Mouse (Mus musculus) kidney, postnatal 4 days (tissue): ENCODE results near the gene Gm37240.

Source experiments
- DNase-seq, 2 experiments: peaks; one replicate each; pipeline ENCODE4 v3.0.0; 2021; ENCODE audit warnings: mixed read lengths in 2 of 2

Gene Gm37240

GRCm38 (mm10) chr3:85746116-85746515 lies 141.2 kb downstream of the Gm37240 start:
- DNase-seq, result peak in 1 of 2 experiments; percentile 19

- DNase-seq, result no peak
Measured at GRCm38 (mm10) chr3:85741767-85742166, 145.6 kb downstream of the Gm37240 start.

- peak in 1 of 2 experiments; percentile 16 for DNase-seq
Measured at GRCm38 (mm10) chr3:85738591-85738990, 148.7 kb downstream of the Gm37240 start.

- DNase-seq, result no peak
Measured at GRCm38 (mm10) chr3:85733939-85734729, 153.2 kb downstream of the Gm37240 start.

DNA sequence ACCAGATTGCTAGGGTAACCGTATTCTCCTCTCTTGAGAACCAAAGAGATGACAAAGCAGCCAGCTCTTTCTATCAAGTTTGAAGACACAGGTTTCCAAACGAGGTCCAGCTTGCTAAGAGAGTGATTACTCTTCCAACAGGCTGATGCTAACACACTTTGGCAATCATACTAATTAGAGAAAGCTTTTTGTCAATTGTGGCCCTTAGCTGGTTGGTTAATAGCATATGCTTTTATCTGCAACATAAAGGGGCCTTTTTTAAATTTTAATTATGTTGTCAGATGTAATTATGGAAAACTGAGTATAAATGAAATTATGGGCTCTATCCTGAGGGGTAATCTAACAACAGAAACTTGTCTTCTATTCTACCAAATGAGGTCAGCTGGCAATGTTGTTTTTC lies 160.1 kb downstream of the Gm37240 start:
- DNase-seq, result no peak

DNA sequence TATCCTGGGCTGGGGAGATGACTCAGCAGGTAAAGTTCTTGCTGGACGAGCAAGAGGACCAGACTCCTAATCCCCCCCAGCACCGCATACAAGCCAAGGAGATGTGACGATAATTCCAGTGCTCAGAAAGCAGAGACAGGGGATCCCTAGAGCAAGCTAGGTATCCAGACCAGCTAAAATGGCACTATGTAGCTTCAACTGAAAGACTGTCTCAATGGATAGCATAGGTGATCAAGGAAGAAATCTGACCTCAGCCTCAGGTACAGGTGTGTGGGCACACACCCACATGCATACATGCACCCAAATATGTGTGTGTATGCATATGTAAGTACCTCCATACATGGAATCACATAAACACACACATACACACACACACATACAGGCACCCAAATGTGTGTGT lies 161.3 kb downstream of the Gm37240 start:
- DNase-seq, result no peak

DNA sequence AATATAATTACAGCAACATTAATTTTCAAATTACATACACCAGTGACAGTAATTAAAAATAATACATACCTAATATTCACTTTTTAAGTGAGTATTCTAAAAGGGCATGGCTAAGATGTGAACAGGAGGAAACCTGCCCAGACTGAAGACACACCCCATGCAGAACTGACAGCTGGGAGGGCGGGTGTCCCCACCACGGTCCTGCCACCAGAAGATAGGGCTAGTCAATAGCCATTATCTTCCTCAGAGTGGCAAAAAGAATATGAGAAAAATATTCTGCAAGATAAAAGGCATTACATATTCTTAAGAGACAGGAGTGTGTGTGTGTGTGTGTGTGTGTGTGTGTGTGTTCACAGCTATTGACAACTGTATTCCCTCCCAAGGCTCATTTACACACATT lies 162.2 kb downstream of the Gm37240 start:
- no peak for DNase-seq

- no peak for DNase-seq
Measured at GRCm38 (mm10) chr3:85722581-85722980, 164.7 kb downstream of the Gm37240 start.

DNA sequence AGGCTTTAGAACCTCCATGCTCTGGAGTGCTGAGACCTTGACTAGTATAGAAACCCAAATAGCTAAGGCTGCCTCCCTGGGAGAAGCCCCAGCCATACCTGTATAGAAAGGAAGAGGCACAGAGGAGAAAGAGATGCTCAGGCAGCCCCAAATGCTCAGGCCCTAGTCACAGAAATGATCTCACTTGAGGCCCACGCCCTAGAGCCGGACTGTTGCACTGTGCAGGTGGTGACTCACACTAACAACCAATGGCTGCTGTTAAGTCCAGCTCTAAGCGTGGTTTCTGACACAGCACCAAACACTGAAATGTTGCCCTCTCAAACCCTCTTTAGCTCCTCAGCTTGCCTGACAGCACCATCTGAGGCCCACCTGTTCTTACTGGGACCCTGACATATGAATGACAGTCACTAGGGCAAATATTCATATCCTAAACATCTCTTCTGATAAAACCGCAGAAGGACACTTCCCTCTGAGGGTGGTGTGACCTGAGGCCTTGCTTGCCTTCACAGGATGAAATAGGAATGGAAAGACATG lies 171.5 kb downstream of the Gm37240 start:
- no peak for DNase-seq

- no peak for DNase-seq
Measured at GRCm38 (mm10) chr3:85713936-85714709, 173.2 kb downstream of the Gm37240 start.

- no peak for DNase-seq
Measured at GRCm38 (mm10) chr3:85710695-85711094, 176.6 kb downstream of the Gm37240 start.

GRCm38 (mm10) chr3:85707421-85707820 lies 179.9 kb downstream of the Gm37240 start:
- DNase-seq, result peak; percentile 73 to 75

DNA sequence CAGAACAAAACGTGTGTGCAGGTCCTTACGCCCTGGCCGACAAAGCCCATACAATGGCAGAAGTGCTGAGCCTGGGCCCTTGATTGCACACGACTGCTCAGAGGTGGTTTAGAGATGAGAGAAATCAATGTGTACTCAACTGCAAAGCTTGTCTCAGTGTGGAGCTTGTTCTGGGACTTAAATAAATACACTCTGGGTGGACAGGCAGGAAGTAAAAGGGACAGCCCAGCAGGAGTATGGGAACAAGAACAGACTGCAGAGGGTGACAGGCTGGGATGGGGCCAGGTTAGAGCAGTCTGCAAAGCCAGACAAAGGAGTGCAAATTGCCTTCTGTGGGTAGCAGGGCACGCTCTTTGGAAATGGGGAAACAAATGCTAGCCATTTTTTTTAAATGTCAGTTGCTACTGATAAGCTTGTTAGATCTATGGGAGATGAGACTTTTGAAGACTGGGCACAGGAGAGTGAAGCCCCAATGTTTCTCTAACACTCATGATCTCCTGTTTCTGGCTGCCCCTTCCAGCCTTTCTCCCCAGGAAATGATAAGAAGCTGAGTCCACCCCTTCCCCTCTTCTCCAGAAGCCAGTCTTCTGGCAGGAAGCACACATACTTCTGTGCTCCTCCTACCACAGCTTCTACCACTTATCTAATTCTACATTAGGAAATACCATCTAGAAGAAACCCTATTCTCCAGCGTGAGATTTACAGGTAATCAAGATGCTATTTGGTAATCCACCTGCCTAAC lies 184.0 kb downstream of the Gm37240 start:
- no peak for DNase-seq

DNA sequence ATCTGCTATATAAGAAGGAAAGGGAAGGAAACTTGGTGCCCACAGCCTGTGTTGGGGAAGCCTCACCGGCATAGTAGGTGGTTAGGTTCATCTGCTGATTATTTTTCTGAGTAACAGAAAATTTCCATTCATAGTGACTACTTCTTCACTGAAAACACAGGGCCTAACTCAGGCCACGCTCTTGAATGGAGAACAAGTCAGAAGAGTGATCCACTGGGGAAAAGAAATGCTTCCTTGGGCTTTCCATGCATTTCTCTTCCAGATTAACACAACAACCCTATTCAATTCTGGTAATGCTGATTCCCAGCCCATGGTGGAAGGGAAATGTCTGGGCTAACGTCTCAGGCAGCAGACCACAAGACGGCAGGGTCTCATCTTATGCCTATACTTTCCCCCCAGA lies 188.8 kb downstream of the Gm37240 start:
- DNase-seq, result no peak

- no peak for DNase-seq
Measured at GRCm38 (mm10) chr3:85695056-85695455, 192.3 kb downstream of the Gm37240 start.

DNA sequence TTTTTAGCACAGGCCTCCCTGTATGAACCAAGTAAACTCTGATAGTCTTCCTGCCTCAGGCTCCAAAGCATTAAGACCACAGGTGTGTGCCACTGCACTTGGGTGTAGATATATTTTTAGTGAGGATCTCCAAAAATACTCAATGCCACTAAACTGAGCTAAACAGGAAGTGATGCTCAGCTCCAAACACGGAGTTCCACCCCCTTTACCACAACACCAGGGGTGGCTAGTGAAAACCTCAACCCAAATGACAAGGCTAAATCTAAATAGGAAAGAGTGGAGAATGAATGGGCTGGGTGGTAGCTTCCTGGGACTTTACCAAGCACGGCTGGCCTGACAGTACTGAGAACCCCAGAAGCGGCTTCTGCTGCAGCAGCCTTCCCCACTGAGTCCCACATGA lies 194.3 kb downstream of the Gm37240 start:
- no peak for DNase-seq

DNA sequence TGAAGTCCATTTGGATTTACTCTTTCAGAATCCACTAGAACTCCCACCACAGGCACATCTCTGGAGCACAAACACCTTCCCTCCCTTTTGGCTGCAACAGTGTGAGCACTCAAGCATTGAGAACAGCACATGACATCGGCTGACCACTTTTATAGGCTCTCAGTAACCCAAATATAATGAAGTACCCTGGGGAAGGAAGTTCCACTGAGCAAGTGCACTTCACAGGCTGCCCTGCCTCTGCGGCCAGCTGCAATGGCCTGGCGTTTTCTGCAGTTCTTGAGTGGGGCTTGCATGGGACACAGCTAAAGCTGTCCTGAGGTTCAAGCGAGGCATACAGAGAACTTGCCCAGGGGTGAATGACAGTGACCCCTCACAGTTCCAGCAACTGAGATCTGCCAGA lies 196.2 kb downstream of the Gm37240 start:
- DNase-seq, result no peak

- DNase-seq, result no peak
Measured at GRCm38 (mm10) chr3:85688341-85688740, 199.0 kb downstream of the Gm37240 start.

- no peak for DNase-seq
Measured at GRCm38 (mm10) chr3:85685271-85685670, 202.0 kb downstream of the Gm37240 start.

DNA sequence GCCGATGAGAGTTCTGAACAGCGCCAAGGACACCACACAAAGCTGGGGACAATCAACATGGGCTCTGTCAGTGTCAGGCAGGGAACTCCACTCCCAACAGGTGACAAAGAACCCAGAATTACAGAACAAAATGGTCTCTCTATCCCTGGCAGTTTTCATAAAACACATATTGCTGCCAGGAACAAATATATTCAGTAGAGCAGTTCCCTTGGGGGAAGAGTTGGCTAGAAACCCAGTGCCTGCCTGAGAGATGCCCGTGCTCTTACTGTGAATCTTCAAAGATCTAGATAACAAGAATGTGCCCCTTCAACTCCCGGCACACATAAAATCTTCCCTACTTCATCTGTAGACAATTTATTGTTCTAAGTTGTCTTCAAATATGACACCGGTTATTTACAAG lies 203.7 kb downstream of the Gm37240 start:
- no peak for DNase-seq

DNA sequence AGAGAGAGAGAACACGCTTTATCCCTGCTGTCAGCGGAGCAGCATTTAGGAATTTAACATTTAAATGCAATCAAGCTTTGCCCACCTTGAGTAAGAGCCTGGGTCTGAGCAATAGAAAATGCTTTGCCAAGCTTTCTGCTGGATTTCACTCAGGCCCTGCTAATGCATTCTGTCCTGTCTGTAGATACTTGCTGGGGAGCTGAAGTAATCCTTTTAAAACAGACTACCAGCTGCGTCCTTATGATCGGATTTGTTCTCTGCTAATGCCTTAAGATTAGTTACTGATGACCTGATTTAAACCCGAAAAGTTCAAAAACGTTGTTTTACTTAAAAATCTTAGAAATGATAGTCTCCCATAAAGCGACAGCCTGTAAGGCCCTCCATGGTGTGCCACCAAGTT lies 206.2 kb downstream of the Gm37240 start:
- DNase-seq, result no peak

DNA sequence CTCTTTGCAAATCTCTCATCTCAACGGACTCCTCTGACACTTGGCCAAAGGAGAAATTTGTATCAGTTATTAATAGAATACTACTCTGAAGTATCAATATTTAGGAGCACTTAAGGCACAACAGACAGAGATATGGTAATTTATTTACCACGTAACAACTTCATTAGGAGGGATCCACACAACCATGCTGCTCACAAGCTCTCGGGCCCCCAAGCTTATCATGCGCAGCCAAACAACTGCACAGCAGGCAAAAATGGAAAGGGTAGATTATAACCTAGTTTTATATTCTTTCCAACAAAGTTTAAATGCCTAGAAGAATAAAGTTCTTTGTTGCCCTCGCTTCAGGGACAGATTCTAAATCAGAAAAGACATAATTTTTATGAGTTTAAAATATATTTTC lies 207.4 kb downstream of the Gm37240 start:
- DNase-seq, result no peak

DNA sequence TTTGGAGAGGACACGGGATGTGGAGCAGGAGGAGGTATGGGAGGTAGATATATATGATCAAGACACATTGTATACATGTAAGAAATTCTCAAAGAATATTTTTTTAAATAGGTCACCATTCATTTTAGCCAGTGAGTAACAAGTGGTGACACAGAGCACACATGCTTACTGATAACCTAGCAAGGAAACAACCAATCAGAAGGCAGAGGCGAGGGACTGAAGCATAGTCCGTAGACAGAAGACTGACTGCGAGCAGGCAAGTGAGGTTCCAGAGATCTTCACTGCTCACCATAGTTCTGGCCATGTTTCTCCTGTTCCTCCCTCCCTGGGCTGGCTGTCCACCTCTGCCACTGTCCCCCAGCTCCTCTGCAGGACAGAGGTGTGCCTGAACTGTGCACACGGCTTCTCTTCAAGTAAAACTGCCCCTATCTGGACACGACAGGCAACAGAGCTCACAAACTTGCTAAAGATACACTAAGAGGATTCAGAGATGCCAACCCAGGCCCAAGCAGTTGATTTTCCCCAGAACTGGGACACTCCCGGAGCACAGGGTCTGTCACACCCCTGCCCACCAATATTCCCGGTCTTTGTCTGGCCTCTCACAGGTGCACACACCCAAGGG lies 207.9 kb downstream of the Gm37240 start:
- DNase-seq, result no peak
